Mouse (Mus musculus): ENCODE measurements at regions not wholly inside any gene's neighbourhood (a gene's known extent, or its start where the extent isn't known, plus 50 kb on each side); places are given as distances from the start of the nearest gene placed in this dataset.

GRCm38 (mm10) chr2:9163819-9164560 lies 717.1 kb upstream of the 4930412O13Rik start:
- TF ChIP-seq CTCF (IDR thresholded peaks at IDR 0.05): no peak
- no peak for TF ChIP-seq EP300 (IDR thresholded peaks at IDR 0.05)
